Mouse (Mus musculus): ENCODE data around the gene B3galt2. TPM values are rescaled to one million over a fixed set of nuclear protein-coding genes. Genes with fewer than 3 reads are reported as not detected.
"Not testable (repeated sequence)": the region's sequence is repeated elsewhere in the genome, so short reads cannot be mapped to it uniquely, and the experiment has no call there.

The B3galt2 gene
- polyA plus RNA-seq, 1 experiment from 2014 or later: 2.1 TPM

DNA sequence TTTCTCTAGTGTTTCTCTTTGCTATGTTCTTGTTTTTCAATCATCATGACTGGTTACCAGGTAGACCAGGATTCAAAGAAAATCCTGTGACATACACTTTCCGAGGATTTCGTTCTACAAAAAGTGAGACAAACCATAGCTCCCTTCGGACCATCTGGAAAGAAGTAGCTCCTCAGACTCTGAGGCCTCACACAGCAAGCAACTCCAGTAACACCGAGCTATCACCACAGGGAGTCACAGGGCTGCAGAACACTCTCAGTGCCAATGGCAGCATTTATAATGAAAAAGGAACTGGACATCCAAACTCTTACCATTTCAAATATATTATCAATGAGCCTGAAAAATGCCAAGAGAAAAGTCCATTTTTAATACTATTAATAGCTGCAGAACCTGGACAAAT is 5.8 kb downstream of the B3galt2 start:
- no peak for ATAC-seq (ENCODE audit: low FRiP score)
- H3K4me3 ChIP-seq: no peak overlapping the region
- H3K27ac ChIP-seq: no peak overlapping the region
- 75% methylated on average over 4 of the region's 4 CpGs for WGBS
- 0 out of 2 replicates have a peak, but pooled peaks cover 3% of the 10 kb centered on the region for H3K4me1 ChIP-seq
- no peak overlapping the region for H3K9ac ChIP-seq
- no peaks in the 10 kb centered on the region for H3K27me3 ChIP-seq
- H3K36me3 ChIP-seq: peaks cover 2% of the 10 kb centered on the region; the same call in 1 of the 2 replicates
- no peaks in the 10 kb centered on the region for H3K9me3 ChIP-seq (replicated peaks)
- H3K4me2 ChIP-seq (replicated peaks): no peak overlapping the region

DNA sequence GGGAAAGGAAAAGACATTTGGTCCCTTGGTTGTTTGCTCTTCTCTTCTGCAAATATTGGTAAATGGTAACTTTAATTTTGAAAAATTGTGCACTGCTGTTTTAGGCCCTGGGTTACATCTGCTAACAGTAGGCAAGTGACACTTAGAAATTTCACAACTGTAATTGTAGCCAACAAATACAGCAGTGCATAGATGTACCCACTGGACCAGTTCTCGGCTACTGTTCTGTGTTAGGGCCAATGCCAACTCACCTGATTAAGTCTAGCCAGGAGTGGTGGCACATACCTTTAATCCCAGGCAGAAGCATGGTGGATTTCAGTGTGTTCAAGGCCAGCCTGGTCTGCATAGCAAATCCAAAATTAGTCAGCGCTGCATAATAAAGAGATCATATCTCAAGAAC is 9.9 kb downstream of the B3galt2 start:
- H3K9ac ChIP-seq: no peak overlapping the region
- 0 out of 2 replicates have a peak, but pooled peaks cover 3% of the 10 kb centered on the region for H3K4me1 ChIP-seq
- no peaks in the 10 kb centered on the region for H3K9me3 ChIP-seq (replicated peaks)
- H3K4me3 ChIP-seq: no peak overlapping the region
- H3K4me2 ChIP-seq (replicated peaks): no peak overlapping the region
- no peak overlapping the region for H3K27ac ChIP-seq
- H3K27me3 ChIP-seq: no peaks in the 10 kb centered on the region
- no peak for ATAC-seq (ENCODE audit: low FRiP score)
- H3K36me3 ChIP-seq: peaks cover 8% of the 10 kb centered on the region
- 100% methylated on average over 2 of the region's 2 CpGs for WGBS

GRCm38 (mm10) chr1:143653646-143654045 is 13.2 kb downstream of the B3galt2 start:
- Histone ChIP-seq H3K27me3 (no peaks in the 10 kb centered on the region), H3K36me3 (peaks cover 8% of the 10 kb centered on the region; the same call in 1 of the 2 replicates), H3K27ac (no peak overlapping the region), H3K4me1 (no peaks in the 10 kb centered on the region), H3K4me2 (replicated peaks) (no peak overlapping the region), H3K4me3 (no peak overlapping the region), H3K9ac (no peak overlapping the region), H3K9me3 (replicated peaks) (no peaks in the 10 kb centered on the region)
- no peak for ATAC-seq (ENCODE audit: low FRiP score)
- 93% methylated on average over 3 of the region's 3 CpGs for WGBS

DNA sequence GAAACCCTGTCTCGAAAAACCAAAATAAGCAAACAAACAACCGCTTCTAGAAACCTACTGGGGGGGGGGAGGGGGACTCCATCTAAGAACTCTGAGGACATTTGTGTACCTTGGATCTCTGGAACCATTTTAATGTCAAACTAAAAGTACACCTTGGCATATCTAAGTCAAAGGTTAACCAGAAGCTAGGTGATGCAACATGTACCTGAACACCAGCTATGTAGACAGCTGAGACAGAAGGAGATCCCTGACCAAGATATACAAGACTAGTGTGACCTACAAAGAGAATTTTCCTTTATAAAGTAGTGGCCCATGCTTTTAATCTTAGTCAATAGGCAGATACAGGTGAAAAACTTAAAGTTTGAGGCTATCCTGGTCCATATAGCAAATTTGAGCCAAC is 22.7 kb downstream of the B3galt2 start:
- no peak for ATAC-seq (ENCODE audit: low FRiP score)
- Histone ChIP-seq H3K4me1 (no peaks in the 10 kb centered on the region), H3K27ac (no peak overlapping the region), H3K9ac (no peak overlapping the region), H3K9me3 (replicated peaks) (no peaks in the 10 kb centered on the region), H3K4me3 (no peak overlapping the region), H3K27me3 (no peaks in the 10 kb centered on the region), H3K4me2 (replicated peaks) (no peak overlapping the region), H3K36me3 (peaks cover 30% of the 10 kb centered on the region)
- 90% methylated on average over 2 of the region's 2 CpGs for WGBS

GRCm38 (mm10) chr1:143664786-143665185 is 24.3 kb downstream of the B3galt2 start:
- WGBS: 93% methylated on average over 4 of the region's 4 CpGs

GRCm38 (mm10) chr1:143675734-143676361 is 35.4 kb downstream of the B3galt2 start:
- Histone ChIP-seq H3K36me3 (peaks cover 13% of the 10 kb centered on the region), H3K27ac (no peak overlapping the region), H3K4me1 (no peaks in the 10 kb centered on the region), H3K4me2 (replicated peaks) (no peak overlapping the region), H3K9me3 (replicated peaks) (no peaks in the 10 kb centered on the region), H3K9ac (no peak overlapping the region), H3K4me3 (no peak overlapping the region), H3K27me3 (no peaks in the 10 kb centered on the region)
- no peak for ATAC-seq (ENCODE audit: low FRiP score)
- 94% methylated on average over 4 of the region's 4 CpGs for WGBS

More at GRCm38 (mm10) chr1:143664786-143665185, 24.3 kb downstream of the B3galt2 start:
- H3K4me1 ChIP-seq; H3K9me3 ChIP-seq (replicated peaks); ATAC-seq (ENCODE audit: low FRiP score); H3K27me3 ChIP-seq; H3K4me3 ChIP-seq; H3K4me2 ChIP-seq (replicated peaks); H3K27ac ChIP-seq; H3K9ac ChIP-seq: not testable (repeated sequence)
- peaks cover 35% of the 10 kb centered on the region for H3K36me3 ChIP-seq

- Histone ChIP-seq H3K27ac (no peak overlapping the region), H3K9ac (no peak overlapping the region), H3K4me3 (no peak overlapping the region), H3K27me3 (no peaks in the 10 kb centered on the region), H3K4me2 (replicated peaks) (no peak overlapping the region), H3K9me3 (replicated peaks) (no peaks in the 10 kb centered on the region), H3K4me1 (no peaks in the 10 kb centered on the region), H3K36me3 (peaks cover 24% of the 10 kb centered on the region)
- ATAC-seq (ENCODE audit: low FRiP score): no peak
- 94% methylated on average over 5 of the region's 5 CpGs for WGBS
These were observed 40.6 kb downstream of the B3galt2 start for GRCm38 (mm10) chr1:143681108-143681507.

- Histone ChIP-seq H3K36me3 (peaks cover 36% of the 10 kb centered on the region), H3K4me2 (replicated peaks) (no peak overlapping the region), H3K4me1 (no peaks in the 10 kb centered on the region), H3K4me3 (no peak overlapping the region), H3K9ac (no peak overlapping the region), H3K9me3 (replicated peaks) (no peaks in the 10 kb centered on the region), H3K27me3 (no peaks in the 10 kb centered on the region), H3K27ac (no peak overlapping the region)
- no peak for ATAC-seq (ENCODE audit: low FRiP score)
- WGBS: 91% methylated on average over 3 of the region's 3 CpGs
These were observed 44.4 kb downstream of the B3galt2 start for GRCm38 (mm10) chr1:143684849-143685248.

GRCm38 (mm10) chr1:143701736-143702135 is 61.3 kb downstream of the B3galt2 start:
- no peaks in the 10 kb centered on the region for H3K27me3 ChIP-seq
- peaks cover 5% of the 10 kb centered on the region for H3K36me3 ChIP-seq
- H3K4me2 ChIP-seq (replicated peaks): peak overlapping the region; percentile 81
- H3K4me1 ChIP-seq: peaks cover 8% of the 10 kb centered on the region
- peak overlapping the region; percentile 76 for H3K4me3 ChIP-seq
- WGBS: under 1% methylated on average over 13 of the region's 13 CpGs
- no peak overlapping the region for H3K27ac ChIP-seq
- H3K9me3 ChIP-seq (replicated peaks): no peaks in the 10 kb centered on the region
- ATAC-seq (ENCODE audit: low FRiP score): no peak
- peak overlapping the region; percentile 86 for H3K9ac ChIP-seq

DNA sequence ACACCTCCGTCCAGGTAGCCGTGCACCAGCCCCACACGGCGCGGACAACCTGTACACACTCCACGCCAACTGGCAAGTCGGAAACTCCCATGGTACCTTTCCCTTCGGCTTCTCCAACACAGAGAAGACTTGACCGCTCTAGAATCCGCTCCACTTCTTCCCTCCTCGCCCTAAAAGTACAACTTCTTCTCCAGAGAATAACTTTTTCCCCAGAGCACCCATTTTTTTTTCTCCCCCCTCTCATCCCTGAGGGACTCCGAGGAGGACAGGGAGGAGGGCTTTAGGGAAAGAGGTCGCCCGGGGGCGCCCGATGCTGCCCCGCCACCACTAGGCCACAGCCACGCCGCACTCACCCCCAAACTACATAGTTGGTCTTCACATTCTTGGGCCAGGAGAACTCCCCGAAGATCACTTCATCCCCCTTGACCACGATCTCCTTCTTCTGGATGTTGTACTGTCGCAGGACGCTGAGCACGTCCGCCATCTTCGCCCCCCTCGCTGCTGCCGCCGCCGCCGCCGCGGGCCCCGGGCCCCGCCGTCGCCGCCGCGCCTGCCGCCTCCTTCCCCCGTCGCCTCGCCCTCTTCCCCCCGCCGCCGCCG is 61.8 kb downstream of the B3galt2 start:
- whole genome bisulfite sequencing: under 1% methylated on average over 33 of the region's 48 CpGs
- peak; percentile 77 for ATAC-seq (ENCODE audit: low FRiP score)

DNA sequence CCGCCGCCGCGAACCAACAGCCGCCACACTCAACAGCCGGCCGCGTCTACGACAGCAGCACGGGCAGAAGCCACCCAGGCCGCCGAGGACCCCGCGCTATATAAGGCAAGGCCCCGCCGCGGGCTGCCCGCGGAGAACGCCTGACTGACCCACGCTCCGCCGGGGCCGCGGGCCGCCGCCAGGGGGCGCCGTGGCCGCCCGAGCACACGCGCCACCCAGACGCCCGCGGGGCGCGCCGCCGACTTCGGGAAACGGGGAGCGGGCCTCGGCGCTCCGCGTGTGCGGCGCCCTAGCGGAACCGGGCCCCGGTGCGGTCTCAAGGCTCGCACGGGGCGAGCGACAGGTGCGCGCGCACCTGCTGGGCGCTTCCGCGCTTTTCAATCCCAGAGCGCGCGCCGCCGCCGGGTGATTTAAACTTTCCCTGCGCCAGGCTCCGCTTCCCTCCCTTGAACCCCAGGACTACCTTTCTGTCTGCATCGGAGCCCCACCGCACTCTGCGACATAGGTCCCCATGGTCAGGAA is 62.3 kb downstream of the B3galt2 start, which contains the start of gene Cdc73:
Cdc73 (minus strand) TSS at position 153 of the 522 bp plus-strand sequence.
- no peaks in the 10 kb centered on the region for H3K9me3 ChIP-seq (replicated peaks)
- H3K27ac ChIP-seq: peak within 1 kb of the TSS; percentile 95
- under 1% methylated on average over 65 of the region's 74 CpGs for WGBS
- H3K4me1 ChIP-seq: peaks cover 8% of the 10 kb centered on the region
- H3K36me3 ChIP-seq: peaks cover 5% of the 10 kb centered on the region
- ATAC-seq (ENCODE audit: low FRiP score): peak; percentile 99
- peak within 1 kb of the TSS; percentile 86 for H3K9ac ChIP-seq
- peak within 1 kb of the TSS; percentile 81 for H3K4me2 ChIP-seq (replicated peaks)
- no peaks in the 10 kb centered on the region for H3K27me3 ChIP-seq
- H3K4me3 ChIP-seq: peak within 1 kb of the TSS; percentile 76

More for the DNA sequence above, 61.8 kb downstream of the B3galt2 start:
- Histone ChIP-seq H3K9ac (peak overlapping the region; percentile 86), H3K36me3 (peaks cover 5% of the 10 kb centered on the region), H3K4me1 (peaks cover 8% of the 10 kb centered on the region), H3K4me3 (peak overlapping the region; percentile 76), H3K27ac (peak overlapping the region; percentile 95), H3K9me3 (replicated peaks) (no peaks in the 10 kb centered on the region), H3K4me2 (replicated peaks) (peak overlapping the region; percentile 81), H3K27me3 (no peaks in the 10 kb centered on the region)
